Mouse (Mus musculus): ENCODE measurements around the gene Fancd2os. TPM values are rescaled to one million over a fixed set of nuclear protein-coding genes. Genes with fewer than 3 reads are reported as not detected.

Fancd2os gene
- polyA plus RNA-seq (2015; fragmentation: Nextera tagmentation; extraction: Ambion mirVana), result 0.12 and 0.14 TPM in 2 replicates

GRCm38 (mm10) chr6:113600543-113601139 is at the start of gene Fancd2os:
Gene Fancd2os (minus strand): TSS chr6:113600715.
- ATAC-seq (no peak), DNase-seq (no peak)
- Histone ChIP-seq H3K4me1 (ENCODE audit: insufficient read depth) (peaks cover 8% of the 10 kb centered on the region), H3K4me2 (ENCODE audit: low read depth, low read length) (no peak within 1 kb of the TSS), H3K4me3 (ENCODE audit: low read depth, low read length) (no peak within 1 kb of the TSS), H3K9ac (replicated peaks) (no peak within 1 kb of the TSS), H3K27ac (ENCODE audit: low read depth) (no peak within 1 kb of the TSS), H3K9me3 (ENCODE audit: low read length) (no peaks in the 10 kb centered on the region), H3K36me3 (replicated peaks; ENCODE audit: insufficient read depth, low read length) (no peaks in the 10 kb centered on the region), H3K27me3 (ENCODE audit: insufficient read depth, low read length) (no peaks in the 10 kb centered on the region)
- TF ChIP-seq EP300 (IDR thresholded peaks at IDR 0.05; ENCODE audit: low read depth) (no peak), CTCF (IDR thresholded peaks at IDR 0.05; ENCODE audit: low read depth) (no peak)
- 73% methylated on average over 23 of the region's 23 CpGs for WGBS (ENCODE audit: insufficient replicate concordance)

GRCm38 (mm10) chr6:113650197-113650640 is 49.7 kb upstream of the Fancd2os start:
- 44% methylated on average over 4 of the region's 4 CpGs for WGBS (ENCODE audit: insufficient replicate concordance)
- DNase-seq (no peak), ATAC-seq (no peak)
- Histone ChIP-seq H3K4me1 (ENCODE audit: insufficient read depth) (peaks cover 37% of the 10 kb centered on the region), H3K27me3 (ENCODE audit: insufficient read depth, low read length) (no peaks in the 10 kb centered on the region), H3K9me3 (ENCODE audit: low read length) (no peaks in the 10 kb centered on the region), H3K27ac (ENCODE audit: low read depth) (peak overlapping the region; percentile 45; the same call in 1 of the 2 replicates), H3K9ac (replicated peaks) (no peak overlapping the region), H3K4me3 (ENCODE audit: low read depth, low read length) (no peak overlapping the region), H3K36me3 (replicated peaks; ENCODE audit: insufficient read depth, low read length) (peaks cover 11% of the 10 kb centered on the region), H3K4me2 (ENCODE audit: low read depth, low read length) (no peak overlapping the region)
- TF ChIP-seq CTCF (IDR thresholded peaks at IDR 0.05; ENCODE audit: low read depth) (no peak), EP300 (IDR thresholded peaks at IDR 0.05; ENCODE audit: low read depth) (no peak)

GRCm38 (mm10) chr6:113649346-113650196 is 49.1 kb upstream of the Fancd2os start:
- peak; percentile 22 for DNase-seq
- TF ChIP-seq CTCF (IDR thresholded peaks at IDR 0.05; ENCODE audit: low read depth) (no peak), EP300 (IDR thresholded peaks at IDR 0.05; ENCODE audit: low read depth) (no peak; the same call in 1 of the 2 replicates)
- Histone ChIP-seq H3K9ac (replicated peaks) (no peak overlapping the region), H3K4me1 (ENCODE audit: insufficient read depth) (peaks cover 39% of the 10 kb centered on the region), H3K36me3 (replicated peaks; ENCODE audit: insufficient read depth, low read length) (peaks cover 11% of the 10 kb centered on the region), H3K4me2 (ENCODE audit: low read depth, low read length) (no peak overlapping the region), H3K9me3 (ENCODE audit: low read length) (no peaks in the 10 kb centered on the region), H3K27me3 (ENCODE audit: insufficient read depth, low read length) (no peaks in the 10 kb centered on the region), H3K27ac (ENCODE audit: low read depth) (peak overlapping the region; percentile 45), H3K4me3 (ENCODE audit: low read depth, low read length) (no peak overlapping the region)
- ATAC-seq, result peak; percentile 62
- 48% methylated on average over 7 of the region's 7 CpGs for WGBS (ENCODE audit: insufficient replicate concordance)

- peaks cover 33% of the 10 kb centered on the region for H3K4me1 ChIP-seq (ENCODE audit: insufficient read depth)
- TF ChIP-seq EP300 (IDR thresholded peaks at IDR 0.05; ENCODE audit: low read depth) (no peak), CTCF (IDR thresholded peaks at IDR 0.05; ENCODE audit: low read depth) (no peak)
- no peak overlapping the region for H3K9ac ChIP-seq (replicated peaks)
- H3K4me2 ChIP-seq (ENCODE audit: low read depth, low read length), result no peak overlapping the region
- 50% methylated on average over 8 of the region's 8 CpGs for WGBS (ENCODE audit: insufficient replicate concordance)
- no peaks in the 10 kb centered on the region for H3K27me3 ChIP-seq (ENCODE audit: insufficient read depth, low read length)
- H3K4me3 ChIP-seq (ENCODE audit: low read depth, low read length), result no peak overlapping the region
- ATAC-seq (peak; percentile 37; the same call in 1 of the 2 replicates), DNase-seq (no peak)
- peak overlapping the region; percentile 52 for H3K27ac ChIP-seq (ENCODE audit: low read depth)
- no peaks in the 10 kb centered on the region for H3K9me3 ChIP-seq (ENCODE audit: low read length)
- H3K36me3 ChIP-seq (replicated peaks; ENCODE audit: insufficient read depth, low read length), result peaks cover 11% of the 10 kb centered on the region
Measured at GRCm38 (mm10) chr6:113644808-113645207, 44.3 kb upstream of the Fancd2os start.

- 51% methylated on average over 2 of the region's 2 CpGs for WGBS (ENCODE audit: insufficient replicate concordance)
- Histone ChIP-seq H3K4me2 (ENCODE audit: low read depth, low read length) (no peak overlapping the region), H3K4me1 (ENCODE audit: insufficient read depth) (peaks cover 35% of the 10 kb centered on the region), H3K27ac (ENCODE audit: low read depth) (peak overlapping the region; percentile 52), H3K4me3 (ENCODE audit: low read depth, low read length) (no peak overlapping the region), H3K27me3 (ENCODE audit: insufficient read depth, low read length) (no peaks in the 10 kb centered on the region), H3K9ac (replicated peaks) (no peak overlapping the region), H3K36me3 (replicated peaks; ENCODE audit: insufficient read depth, low read length) (peaks cover 11% of the 10 kb centered on the region), H3K9me3 (ENCODE audit: low read length) (no peaks in the 10 kb centered on the region)
- DNase-seq (no peak), ATAC-seq (peak; percentile 63)
- TF ChIP-seq EP300 (IDR thresholded peaks at IDR 0.05; ENCODE audit: low read depth) (no peak), CTCF (IDR thresholded peaks at IDR 0.05; ENCODE audit: low read depth) (no peak)
Measured at GRCm38 (mm10) chr6:113643967-113644366, 43.5 kb upstream of the Fancd2os start.

GRCm38 (mm10) chr6:113643021-113643420 is 42.5 kb upstream of the Fancd2os start:
- Histone ChIP-seq H3K27ac (ENCODE audit: low read depth) (no peak overlapping the region), H3K9me3 (ENCODE audit: low read length) (no peaks in the 10 kb centered on the region), H3K4me2 (ENCODE audit: low read depth, low read length) (no peak overlapping the region), H3K4me1 (ENCODE audit: insufficient read depth) (peaks cover 33% of the 10 kb centered on the region), H3K36me3 (replicated peaks; ENCODE audit: insufficient read depth, low read length) (peaks cover 6% of the 10 kb centered on the region), H3K27me3 (ENCODE audit: insufficient read depth, low read length) (no peaks in the 10 kb centered on the region), H3K9ac (replicated peaks) (no peak overlapping the region), H3K4me3 (ENCODE audit: low read depth, low read length) (no peak overlapping the region)
- DNase-seq (no peak), ATAC-seq (no peak)
- WGBS (ENCODE audit: insufficient replicate concordance), result 77% methylated on average over 4 of the region's 4 CpGs
- no peak for TF ChIP-seq CTCF (IDR thresholded peaks at IDR 0.05; ENCODE audit: low read depth)
- no peak for TF ChIP-seq EP300 (IDR thresholded peaks at IDR 0.05; ENCODE audit: low read depth)
